Mouse (Mus musculus) testis, adult 2 months (tissue): ENCODE results near the gene Ralgps1. TPM values are rescaled to one million over a fixed set of nuclear protein-coding genes. Genes with fewer than 3 reads are reported as not detected.

Experiments used
- H3K27ac ChIP-seq: fragments of 200-500 bp; 2 replicates; pipeline ENCODE4 v1.5.1; 2012; ENCODE audit warnings: low read depth, low read length; ENCODE audit not compliant: control insufficient read depth, insufficient read depth
- H3K27me3 ChIP-seq: fragments of 200-500 bp; 2 replicates; pipeline ENCODE4 v1.6.1; 2012; ENCODE audit warnings: mild to moderate bottlenecking, low read length, moderate library complexity; ENCODE audit not compliant: control insufficient read depth, insufficient read depth
- H3K36me3 ChIP-seq: fragments of 200-500 bp; 2 replicates; pipeline ENCODE4 v1.6.1; 2012; ENCODE audit warnings: mild to moderate bottlenecking, low read length; ENCODE audit not compliant: control insufficient read depth, insufficient read depth
- H3K4me1 ChIP-seq: fragments of 200-500 bp; 2 replicates; pipeline ENCODE4 v1.6.1; 2012; ENCODE audit warnings: low read length; ENCODE audit not compliant: control insufficient read depth, insufficient read depth
- H3K4me3 ChIP-seq: fragments of 200-500 bp; 2 replicates; pipeline ENCODE4 v1.5.1; 2012; ENCODE audit warnings: low read depth, mild to moderate bottlenecking, low read length, moderate library complexity, mixed read lengths; ENCODE audit not compliant: control insufficient read depth
- CTCF ChIP-seq: fragments of 200-500 bp; IDR thresholded peaks from 2 replicates; pipeline ENCODE4 v1.5.1; 2012; ENCODE audit warnings: low read depth, mild to moderate bottlenecking, inconsistent platforms, low read length, moderate library complexity; ENCODE audit not compliant: control insufficient read depth, insufficient read depth, insufficient replicate concordance
- POLR2A ChIP-seq: fragments of 200-500 bp; IDR thresholded peaks from 2 replicates; pipeline ENCODE4 v1.6.1; 2012; ENCODE audit warnings: low read depth, mild to moderate bottlenecking, inconsistent platforms, low read length, moderate library complexity; ENCODE audit not compliant: control insufficient read depth
- polyA plus RNA-seq: library from polyadenylated mRNA; depleted of rRNA; stranded (reverse); fragments of >200 nt; gene quantifications from 2 replicates; pipeline ENCODE4 v1.2.3, GENCODE M21; 2012

The Ralgps1 gene
- polyA plus RNA-seq, 1 experiment, result 33.0 TPM

DNA sequence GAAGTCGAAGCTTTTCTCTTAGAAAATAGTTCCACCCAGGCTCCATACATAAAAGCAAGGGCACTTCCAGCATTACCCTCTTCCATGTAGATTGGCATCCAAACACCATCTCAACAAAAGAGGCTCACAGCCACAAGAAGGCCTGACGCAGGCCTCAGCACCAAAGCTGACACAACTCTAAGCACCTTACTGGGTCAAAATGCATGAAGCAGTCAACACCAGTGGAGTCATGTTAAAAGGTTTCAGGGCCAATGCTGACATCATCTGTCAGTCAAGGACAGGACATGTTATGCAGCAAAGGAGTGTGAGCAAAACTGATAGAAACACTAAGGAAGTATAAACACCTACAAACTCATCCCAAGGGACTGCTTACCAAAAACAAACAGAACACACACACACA, 50.3 kb downstream of the Ralgps1 start:
- Histone ChIP-seq H3K36me3 (peaks cover 1% of the 10 kb centered on the region; the same call in 1 of the 2 replicates), H3K27ac (no peak overlapping the region), H3K4me1 (no peaks in the 10 kb centered on the region), H3K27me3 (no peaks in the 10 kb centered on the region), H3K4me3 (no peak overlapping the region)
- no peak for TF ChIP-seq POLR2A
- no peak for TF ChIP-seq CTCF

GRCm38 (mm10) chr2:33320568-33320967, 50.7 kb downstream of the Ralgps1 start:
- no peaks in the 10 kb centered on the region for H3K4me1 ChIP-seq
- H3K36me3 ChIP-seq, result peaks cover 1% of the 10 kb centered on the region; the same call in 1 of the 2 replicates
- H3K4me3 ChIP-seq, result no peak overlapping the region
- no peak overlapping the region for H3K27ac ChIP-seq
- no peaks in the 10 kb centered on the region for H3K27me3 ChIP-seq
- TF ChIP-seq POLR2A (no peak), CTCF (no peak)

DNA sequence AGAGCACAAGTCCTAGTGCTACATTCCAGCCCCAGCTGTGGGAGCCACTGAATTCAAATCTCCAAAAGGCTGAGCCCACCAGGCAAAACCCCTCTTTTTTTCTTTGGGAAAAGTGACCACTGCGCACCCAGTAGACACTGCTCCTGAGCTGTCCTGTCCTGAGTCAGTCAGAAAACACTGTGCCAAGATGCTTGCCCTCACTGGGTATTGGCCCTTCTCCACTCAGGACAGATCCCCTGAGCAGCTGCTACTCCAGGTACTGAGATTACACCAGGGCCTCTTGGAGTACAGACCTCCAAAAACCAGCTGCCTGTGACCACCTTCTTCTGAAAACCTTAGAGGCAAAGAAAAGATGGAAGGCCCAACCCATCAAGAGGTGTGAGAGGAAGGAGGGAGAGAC, 51.4 kb downstream of the Ralgps1 start:
- Histone ChIP-seq H3K4me1 (no peaks in the 10 kb centered on the region), H3K27ac (no peak overlapping the region), H3K4me3 (no peak overlapping the region), H3K27me3 (no peaks in the 10 kb centered on the region), H3K36me3 (peaks cover 1% of the 10 kb centered on the region; the same call in 1 of the 2 replicates)
- TF ChIP-seq POLR2A (no peak), CTCF (no peak)

DNA sequence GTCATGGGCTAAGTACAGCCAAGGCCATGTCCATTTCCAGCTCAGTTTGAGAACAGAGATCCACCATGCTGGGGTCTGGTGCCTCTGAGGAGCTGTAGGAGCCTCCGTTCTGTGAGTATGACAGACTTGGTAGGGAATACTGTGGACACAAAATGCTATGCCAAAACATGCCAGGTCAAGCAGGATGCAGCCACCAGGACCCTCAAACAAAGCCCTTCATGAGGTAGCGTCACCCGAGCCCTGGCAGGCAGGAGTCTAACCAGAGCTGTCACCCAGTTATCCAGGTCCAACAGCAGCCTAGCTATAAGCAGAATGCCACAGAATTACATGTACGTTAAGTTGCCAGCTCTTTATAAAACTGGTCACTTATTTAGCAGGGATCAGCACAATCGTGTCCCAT, 51.8 kb downstream of the Ralgps1 start:
- Histone ChIP-seq H3K27ac (no peak overlapping the region), H3K27me3 (no peaks in the 10 kb centered on the region), H3K36me3 (peaks cover 1% of the 10 kb centered on the region; the same call in 1 of the 2 replicates), H3K4me3 (no peak overlapping the region), H3K4me1 (no peaks in the 10 kb centered on the region)
- no peak for TF ChIP-seq CTCF
- no peak for TF ChIP-seq POLR2A

DNA sequence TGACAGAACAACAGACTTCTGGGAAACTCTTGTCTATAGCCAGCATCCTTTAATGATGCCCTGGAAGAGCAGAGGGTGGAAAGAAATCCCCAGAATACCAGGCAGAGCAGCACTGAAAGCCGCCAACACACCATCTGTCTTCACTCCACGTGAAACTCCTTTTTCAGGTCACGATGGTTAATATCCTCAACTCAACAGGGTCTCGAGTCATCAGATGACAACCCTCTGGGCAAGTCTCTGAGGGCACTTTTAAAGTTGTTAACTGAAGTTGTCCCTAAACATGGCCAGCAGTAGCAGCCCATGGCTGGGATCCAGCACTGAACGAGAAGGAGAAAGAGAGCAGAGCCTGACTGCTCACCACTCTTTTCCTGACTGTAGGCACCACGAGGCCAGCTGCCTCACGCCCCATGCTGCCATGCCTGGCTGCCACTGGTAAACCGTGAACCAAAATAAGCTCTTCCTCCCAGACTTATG, 52.8 kb downstream of the Ralgps1 start:
- Histone ChIP-seq H3K4me1 (no peaks in the 10 kb centered on the region), H3K36me3 (0 out of 2 replicates have a peak, but pooled peaks cover 1% of the 10 kb centered on the region), H3K27ac (no peak overlapping the region)

DNA sequence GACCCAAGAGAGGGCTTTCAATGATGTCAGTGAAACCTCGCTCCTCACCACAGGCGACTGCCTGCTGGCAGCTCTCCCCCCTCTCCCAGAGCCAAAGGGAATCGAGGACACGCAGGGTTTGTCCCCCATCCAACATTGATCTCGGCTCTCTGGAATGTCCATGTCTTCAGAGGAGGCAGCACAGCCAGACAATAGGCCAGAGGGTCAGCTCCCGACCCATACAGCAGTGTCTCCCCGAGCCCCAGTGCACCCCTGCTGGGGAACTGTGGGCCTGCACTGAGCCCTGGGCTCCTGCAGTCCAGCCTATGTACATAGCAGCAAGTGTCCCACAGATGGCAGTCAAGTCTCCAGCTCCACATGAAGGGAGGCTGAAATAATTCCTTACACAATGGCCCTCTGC, 54.8 kb downstream of the Ralgps1 start:
- Histone ChIP-seq H3K27me3 (no peaks in the 10 kb centered on the region), H3K36me3 (0 out of 2 replicates have a peak, but pooled peaks cover 1% of the 10 kb centered on the region), H3K4me3 (no peak overlapping the region), H3K27ac (no peak overlapping the region), H3K4me1 (no peaks in the 10 kb centered on the region)
- TF ChIP-seq CTCF, result peak; percentile 48; the same call in 1 of the 2 replicates
- no peak for TF ChIP-seq POLR2A

More for the DNA sequence above, 52.8 kb downstream of the Ralgps1 start:
- TF ChIP-seq POLR2A (no peak), CTCF (no peak)
- Histone ChIP-seq H3K4me3 (no peak overlapping the region), H3K27me3 (no peaks in the 10 kb centered on the region)

DNA sequence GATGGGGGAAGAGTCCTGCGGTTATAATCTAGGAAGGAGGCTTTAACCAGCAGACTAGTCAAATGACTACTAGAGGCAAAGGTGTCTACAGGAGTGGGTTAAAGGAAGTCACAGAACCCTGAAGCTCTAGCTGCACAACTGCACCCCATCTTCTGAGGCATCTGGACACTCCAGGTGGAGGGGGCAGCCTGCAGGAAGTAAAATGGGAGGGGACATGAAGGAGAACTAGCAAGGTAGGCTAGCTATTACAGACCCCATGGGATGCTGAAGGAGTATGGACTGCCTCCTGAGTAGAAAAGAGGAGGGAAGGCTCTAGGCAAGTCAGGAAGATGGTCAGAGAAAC, 55.3 kb downstream of the Ralgps1 start:
- H3K4me3 ChIP-seq, result no peak overlapping the region
- H3K27me3 ChIP-seq, result no peaks in the 10 kb centered on the region
- H3K36me3 ChIP-seq, result 0 out of 2 replicates have a peak, but pooled peaks cover 1% of the 10 kb centered on the region
- H3K27ac ChIP-seq, result no peak overlapping the region
- TF ChIP-seq CTCF (no peak), POLR2A (no peak)
- no peaks in the 10 kb centered on the region for H3K4me1 ChIP-seq
